Mouse (Mus musculus) ES-Bruce4 (cell line): ENCODE data around the gene Lhpp.

Experiments used
- CTCF ChIP-seq: IDR thresholded peaks from one replicate; pipeline ENCODE4 v1.8.1; 2011; ENCODE audit warnings: low read depth, low read length
- EP300 ChIP-seq: IDR thresholded peaks from 2 replicates; pipeline ENCODE4 v1.6.1; 2011; ENCODE audit warnings: low read depth, low read length; ENCODE audit not compliant: insufficient read depth
- POLR2A ChIP-seq: IDR thresholded peaks from one replicate; pipeline ENCODE4 v1.8.1; 2011; ENCODE audit warnings: low read length; ENCODE audit not compliant: insufficient read depth

GRCm38 (mm10) chr7:132700107-132700506, 89.7 kb downstream of the Lhpp start:
- TF ChIP-seq CTCF (no peak), POLR2A (no peak), EP300 (no peak)
